Mouse (Mus musculus) heart, postnatal 4 days (tissue): Measurements from ENCODE around the gene Ctla4. TPM values are rescaled to one million over a fixed set of nuclear protein-coding genes. Genes with fewer than 3 reads are reported as not detected.

Source experiments
- DNase-seq: peaks from one replicate; pipeline ENCODE4 v3.0.0; 2021
- total RNA-seq, 2 experiments: library from RNA; stranded (reverse); gene quantifications; 2 replicates each; pipeline ENCODE4 v1.2.3; 2021

The Ctla4 gene
- not detected for total RNA-seq

DNA sequence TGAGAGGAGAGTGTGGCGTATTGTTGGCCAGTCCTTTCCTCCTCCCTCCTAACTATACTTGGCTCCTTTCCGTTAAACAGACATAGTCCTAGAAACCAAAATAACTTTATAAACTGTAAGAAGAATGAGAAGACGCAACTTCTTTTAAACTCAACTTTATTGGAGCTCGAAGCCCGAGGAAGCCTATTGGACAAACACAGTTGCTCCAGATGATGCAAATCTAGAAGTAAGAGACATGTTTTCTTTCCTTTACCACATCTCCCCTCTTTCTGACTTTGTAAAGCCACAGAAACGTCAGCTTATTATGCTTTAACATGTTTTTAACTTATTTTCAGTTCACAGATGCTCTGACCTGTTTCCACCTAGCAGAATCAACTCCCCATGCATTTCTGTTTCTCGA is at the start of gene Ctla4:
Gene Ctla4, plus strand, starts transcription at position 20 of the 400 bp plus-strand sequence.
- no peak for DNase-seq

- no peak for DNase-seq
Observed at GRCm38 (mm10) chr1:60839161-60839560, 47.6 kb upstream of the Ctla4 start.

GRCm38 (mm10) chr1:60845318-60846060 is 41.3 kb upstream of the Ctla4 start:
- DNase-seq, result no peak

- no peak for DNase-seq
Observed at GRCm38 (mm10) chr1:60846616-60847275, 40.1 kb upstream of the Ctla4 start.

- DNase-seq, result no peak
Observed at GRCm38 (mm10) chr1:60849112-60849511, 37.7 kb upstream of the Ctla4 start.

GRCm38 (mm10) chr1:60849816-60850215 is 37.0 kb upstream of the Ctla4 start:
- DNase-seq, result no peak

DNA sequence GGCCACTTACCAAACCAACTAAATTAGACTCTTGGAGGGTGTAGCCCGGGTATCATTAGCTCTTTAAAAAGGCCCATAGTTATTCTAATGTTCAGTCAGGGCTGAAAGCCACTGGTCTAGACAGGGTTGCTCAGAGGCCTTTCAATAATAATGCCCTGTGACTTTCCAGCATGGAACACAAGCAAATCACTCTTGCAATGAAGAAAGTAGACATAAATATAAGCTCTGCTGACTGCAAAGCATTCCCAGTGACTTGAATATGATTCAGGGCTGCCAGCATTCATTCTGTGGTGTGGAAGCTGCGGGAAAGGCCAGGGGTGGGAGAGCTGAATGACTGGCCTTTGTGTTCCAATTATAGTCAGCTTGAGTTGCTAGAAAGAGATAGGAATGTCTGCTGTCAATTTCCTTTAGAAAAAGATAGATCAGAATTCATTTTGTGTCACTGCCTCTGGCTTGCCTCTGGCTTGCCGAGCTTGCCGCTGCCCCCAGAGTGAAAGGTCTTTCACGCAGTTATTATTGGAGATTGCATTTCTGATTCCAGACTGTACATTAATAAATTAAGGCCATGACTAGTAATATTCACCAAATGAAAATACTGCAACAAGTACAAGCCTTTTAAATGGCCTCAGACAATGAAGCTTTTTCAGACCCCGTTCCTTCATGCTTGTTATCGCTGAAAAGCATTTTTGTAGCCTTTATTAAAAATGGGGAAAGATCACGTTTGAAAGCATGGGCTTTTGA is 35.6 kb upstream of the Ctla4 start:
- DNase-seq, result no peak

DNA sequence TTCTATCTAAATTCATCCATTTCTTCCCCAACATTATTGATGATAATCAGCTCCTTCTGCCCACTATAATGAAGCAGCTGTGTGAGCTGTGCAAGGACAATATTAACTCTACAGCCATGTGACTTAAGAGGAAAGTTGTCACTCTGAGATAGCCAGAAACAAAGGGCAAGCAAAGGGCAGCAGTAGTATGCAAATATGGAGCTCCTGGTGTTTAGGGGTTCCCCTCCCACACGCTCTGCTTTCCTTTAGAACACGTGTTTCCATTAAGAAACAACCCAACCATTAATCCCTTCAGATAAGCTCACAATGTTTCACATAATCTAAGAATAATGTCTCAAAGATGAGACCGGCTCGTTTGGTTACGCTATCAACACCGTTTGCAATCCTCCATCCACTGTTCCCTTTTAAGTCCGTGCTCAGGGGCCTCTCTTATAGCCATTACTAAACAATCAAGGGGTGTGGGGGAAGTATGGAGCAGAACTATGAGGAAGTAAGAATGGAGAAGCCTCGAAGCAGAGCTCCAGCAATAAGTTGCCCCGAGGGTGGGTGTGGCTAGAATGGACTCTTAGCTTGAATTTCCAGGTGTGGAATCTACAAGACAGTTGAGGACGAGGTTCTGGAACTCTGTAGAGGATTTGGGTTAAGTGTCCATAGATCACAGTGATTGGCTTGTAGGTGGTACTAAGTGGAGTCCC is 34.6 kb upstream of the Ctla4 start:
- no peak for DNase-seq

GRCm38 (mm10) chr1:60852770-60853147 is 34.0 kb upstream of the Ctla4 start:
- no peak for DNase-seq

GRCm38 (mm10) chr1:60853330-60853956 is 33.4 kb upstream of the Ctla4 start:
- DNase-seq, result no peak

- DNase-seq, result no peak
Observed at GRCm38 (mm10) chr1:60853991-60854390, 32.8 kb upstream of the Ctla4 start.

GRCm38 (mm10) chr1:60857351-60858220 is 29.2 kb upstream of the Ctla4 start:
- no peak for DNase-seq

DNA sequence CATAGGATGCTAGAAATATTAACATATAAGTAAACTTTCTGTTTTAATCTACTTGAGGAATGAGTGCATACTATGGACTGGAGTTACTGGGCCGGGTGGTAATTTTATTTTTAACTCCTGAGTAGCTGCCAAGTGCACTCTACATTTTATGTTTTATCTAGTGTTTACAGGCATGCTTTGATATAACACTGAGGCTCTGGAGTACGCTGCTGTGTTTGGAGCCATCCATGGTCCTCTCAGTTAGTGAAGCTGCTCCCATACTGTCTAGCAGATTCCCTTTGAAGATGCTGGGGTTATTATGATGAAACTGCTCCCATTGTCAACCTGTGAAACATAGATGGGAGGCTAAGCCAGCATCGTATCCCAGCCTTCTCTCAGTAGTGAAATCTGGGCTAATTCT is 27.6 kb upstream of the Ctla4 start:
- no peak for DNase-seq

- DNase-seq, result no peak
Observed at GRCm38 (mm10) chr1:60859842-60860241, 27.0 kb upstream of the Ctla4 start.

GRCm38 (mm10) chr1:60860357-60860946 is 26.3 kb upstream of the Ctla4 start:
- DNase-seq, result peak; percentile 52

- peak; percentile 47 for DNase-seq
Observed at GRCm38 (mm10) chr1:60860955-60861354, 25.8 kb upstream of the Ctla4 start.

DNA sequence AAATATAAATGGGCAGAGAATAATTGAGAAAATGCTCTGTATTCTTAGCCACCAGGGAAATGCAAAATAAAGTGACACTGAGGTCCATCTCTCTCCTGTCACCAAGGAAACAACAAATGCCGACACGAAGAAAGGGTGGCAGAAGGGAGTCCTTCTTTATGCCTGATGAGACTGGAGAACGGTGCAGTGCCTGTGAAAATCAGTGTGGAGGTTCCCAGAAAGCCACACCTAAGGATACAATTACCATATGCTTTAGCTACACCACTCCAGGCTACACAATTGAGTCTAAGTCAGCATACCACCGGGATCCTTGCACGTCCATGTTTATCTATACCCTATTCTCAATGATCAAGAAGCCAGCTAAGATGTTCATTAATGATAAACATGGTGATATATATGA is 25.4 kb upstream of the Ctla4 start:
- no peak for DNase-seq

DNA sequence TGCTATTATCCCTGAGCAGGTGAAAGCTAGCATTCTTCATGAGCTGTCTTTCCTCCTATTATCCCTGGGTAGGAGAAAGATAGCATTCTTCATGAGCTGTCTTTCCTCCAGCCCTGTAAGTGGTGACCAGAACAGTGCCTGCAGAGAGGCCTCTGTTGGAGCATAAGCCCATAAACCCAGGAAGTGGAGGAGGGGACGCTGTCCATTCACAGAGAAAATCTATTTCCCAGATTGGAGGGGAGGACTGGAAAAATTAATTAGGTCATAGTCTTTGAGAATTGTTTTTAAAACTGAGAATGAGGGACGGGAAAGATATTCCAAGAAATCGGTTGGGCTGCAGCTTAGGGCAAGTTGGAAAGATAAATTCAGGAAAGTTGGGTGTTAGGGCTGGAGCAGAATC is 24.3 kb upstream of the Ctla4 start:
- no peak for DNase-seq

DNA sequence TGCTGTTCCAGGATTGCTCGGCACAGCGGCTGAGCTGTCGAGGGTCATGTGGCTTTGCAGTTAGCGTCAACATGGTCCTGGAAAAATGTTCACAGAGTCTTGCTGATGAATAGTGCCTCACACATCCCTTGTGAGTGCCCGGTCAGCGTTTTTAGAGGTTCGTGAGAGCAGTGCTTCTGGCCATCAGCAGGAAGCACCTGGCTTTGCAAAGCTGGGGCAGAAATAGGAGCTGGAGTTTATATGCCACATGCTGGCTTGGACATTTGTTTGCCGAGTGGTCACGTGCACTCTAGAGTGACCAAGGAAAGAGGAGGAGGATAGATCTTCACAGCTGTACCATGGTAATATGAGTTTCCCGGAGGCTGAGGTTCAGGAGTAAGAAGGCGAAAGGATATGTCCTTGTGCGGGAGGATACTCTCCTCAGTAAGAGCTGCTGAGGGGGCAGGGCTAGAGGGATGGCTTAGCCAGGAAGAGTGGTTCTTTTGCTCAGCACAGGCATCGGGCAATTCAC is 23.8 kb upstream of the Ctla4 start:
- peak; percentile 47 for DNase-seq

- DNase-seq, result no peak
Observed at GRCm38 (mm10) chr1:60863701-60864100, 23.1 kb upstream of the Ctla4 start.

GRCm38 (mm10) chr1:60865167-60865566 is 21.6 kb upstream of the Ctla4 start:
- no peak for DNase-seq
